Mouse (Mus musculus) myocyte (in vitro differentiated cells): ENCODE results near the gene ccdc198.

Experiments used
- E2F4 ChIP-seq: IDR thresholded peaks from one replicate; pipeline ENCODE4 v1.6.1; 2011; ENCODE audit warnings: mild to moderate bottlenecking, control low read depth, moderate library complexity; ENCODE audit not compliant: insufficient read depth
- MYOD1 ChIP-seq, 3 experiments: IDR thresholded peaks; one replicate each; pipeline ENCODE4 v1.6.1; 2011; ENCODE audit warnings: control low read depth in 2 of 3, low read depth in 2 of 3, mild to moderate bottlenecking in 2 of 3, moderate library complexity in 1 of 3; ENCODE audit not compliant: insufficient read length in 2 of 3, control insufficient read depth in 1 of 3
- TCF12 ChIP-seq: IDR thresholded peaks from one replicate; pipeline ENCODE4 v1.6.1; 2011; ENCODE audit warnings: mild to moderate bottlenecking, control low read depth; ENCODE audit not compliant: poor library complexity, insufficient read depth, severe bottlenecking
- USF1 ChIP-seq: IDR thresholded peaks from one replicate; pipeline ENCODE4 v1.6.1; 2011; ENCODE audit warnings: low read depth, mild to moderate bottlenecking, control low read depth, moderate library complexity

GRCm38 (mm10) chr14:49293802-49294449 lies 48.7 kb upstream of the ccdc198 start:
- TF ChIP-seq TCF12 (no peak), USF1 (no peak), MYOD1 (IDR thresholded peaks at IDR 0.05; ENCODE audit: control insufficient read depth in 1 of 3, insufficient read length in 2 of 3, low read depth in 2 of 3) (no peak), E2F4 (no peak)
